Mouse (Mus musculus): ENCODE data around the gene Rora. TPM values are rescaled to one million over a fixed set of nuclear protein-coding genes. Genes with fewer than 3 reads are reported as not detected.

The Rora gene
- polyA plus RNA-seq, 1 experiment from 2014 or later = 4.7 TPM

DNA sequence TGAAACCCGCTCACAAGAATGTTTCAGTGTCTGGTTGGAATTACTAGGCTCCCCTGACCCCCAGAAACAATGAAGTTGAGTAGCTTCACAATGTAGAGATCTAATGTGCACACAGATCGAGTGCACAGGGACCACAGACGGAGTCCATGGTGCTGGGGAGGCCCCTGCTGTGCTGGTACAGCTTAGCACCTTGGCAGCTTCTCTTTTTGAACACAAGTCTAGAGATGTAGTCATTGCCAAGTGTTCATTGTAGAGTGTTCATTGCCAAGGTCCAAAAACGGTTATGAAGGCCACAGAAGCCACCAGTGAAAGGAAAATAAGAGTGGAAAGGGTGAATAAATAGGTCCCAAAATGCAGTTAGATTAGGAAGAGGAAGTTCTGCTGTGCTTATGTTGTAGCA is 737.0 kb downstream of the Rora start:
- no peak overlapping the region for H3K4me3 ChIP-seq (replicated peaks)
- ATAC-seq = no peak
- H3K27me3 ChIP-seq (replicated peaks) = no peaks in the 10 kb centered on the region

DNA sequence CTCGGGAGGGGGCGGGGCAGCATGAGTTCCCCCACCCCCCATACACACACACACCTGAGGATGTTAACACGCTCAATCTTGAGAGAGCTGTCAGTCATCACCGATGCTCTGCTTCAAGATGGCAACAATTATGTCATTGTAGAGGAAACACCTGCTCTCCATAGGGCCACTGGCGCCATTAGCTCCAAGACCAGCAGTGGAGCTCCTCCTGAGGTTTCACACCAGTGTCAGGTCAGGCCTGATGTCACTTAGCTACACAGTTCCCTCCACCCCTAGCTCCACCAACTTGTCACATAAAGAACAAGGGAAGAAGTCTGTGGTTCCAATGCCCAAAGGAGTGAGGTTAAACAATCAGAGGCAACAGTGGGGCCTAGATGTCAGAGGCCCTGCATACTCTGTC is 740.6 kb downstream of the Rora start:
- no peak overlapping the region for H3K27ac ChIP-seq
- H3K36me3 ChIP-seq = no peaks in the 10 kb centered on the region

More for the DNA sequence above, 737.0 kb downstream of the Rora start:
- Histone ChIP-seq H3K4me1 (replicated peaks) (no peaks in the 10 kb centered on the region), H3K4me2 (replicated peaks) (no peak overlapping the region), H3K36me3 (no peaks in the 10 kb centered on the region), H3K27ac (no peak overlapping the region), H3K9ac (no peak overlapping the region), H3K9me3 (no peaks in the 10 kb centered on the region)
- WGBS = 74% methylated on average over 4 of the region's 4 CpGs

DNA sequence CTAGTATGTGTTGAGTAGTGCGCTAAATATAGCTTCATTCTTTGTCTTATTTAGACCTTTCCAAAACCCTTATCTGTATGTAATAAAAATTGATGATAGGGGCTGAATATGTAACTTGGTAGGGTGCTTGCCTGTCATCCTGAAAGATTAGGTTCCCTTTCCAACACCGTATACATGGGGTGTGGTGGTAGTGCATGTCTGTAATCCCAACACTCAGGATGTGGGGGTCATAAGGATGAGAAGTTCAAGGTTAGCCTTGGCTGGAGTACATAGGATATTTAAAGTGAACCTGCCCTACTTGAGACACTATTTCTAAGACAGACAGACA is 743.8 kb downstream of the Rora start:
- Histone ChIP-seq H3K9ac (peak overlapping the region; percentile 90), H3K4me3 (replicated peaks) (peak overlapping the region; percentile 74), H3K4me1 (replicated peaks) (peaks cover 7% of the 10 kb centered on the region; the same call in 1 of the 2 replicates), H3K27me3 (replicated peaks) (no peaks in the 10 kb centered on the region), H3K27ac (peak overlapping the region; percentile 97; the same call in 1 of the 2 replicates), H3K36me3 (no peaks in the 10 kb centered on the region), H3K9me3 (no peaks in the 10 kb centered on the region), H3K4me2 (replicated peaks) (peak overlapping the region; percentile 90)
- 54% methylated on average over 2 of the region's 2 CpGs for WGBS
- ATAC-seq = peak; percentile 48

More for the DNA sequence above, 740.6 kb downstream of the Rora start:
- H3K4me1 ChIP-seq (replicated peaks) = peaks cover 7% of the 10 kb centered on the region; the same call in 1 of the 2 replicates
- WGBS = 90% methylated on average over 5 of the region's 5 CpGs
- no peaks in the 10 kb centered on the region for H3K9me3 ChIP-seq
- H3K27me3 ChIP-seq (replicated peaks) = no peaks in the 10 kb centered on the region
- no peak overlapping the region for H3K4me3 ChIP-seq (replicated peaks)
- no peak overlapping the region for H3K4me2 ChIP-seq (replicated peaks)
- no peak overlapping the region for H3K9ac ChIP-seq
- no peak for ATAC-seq

DNA sequence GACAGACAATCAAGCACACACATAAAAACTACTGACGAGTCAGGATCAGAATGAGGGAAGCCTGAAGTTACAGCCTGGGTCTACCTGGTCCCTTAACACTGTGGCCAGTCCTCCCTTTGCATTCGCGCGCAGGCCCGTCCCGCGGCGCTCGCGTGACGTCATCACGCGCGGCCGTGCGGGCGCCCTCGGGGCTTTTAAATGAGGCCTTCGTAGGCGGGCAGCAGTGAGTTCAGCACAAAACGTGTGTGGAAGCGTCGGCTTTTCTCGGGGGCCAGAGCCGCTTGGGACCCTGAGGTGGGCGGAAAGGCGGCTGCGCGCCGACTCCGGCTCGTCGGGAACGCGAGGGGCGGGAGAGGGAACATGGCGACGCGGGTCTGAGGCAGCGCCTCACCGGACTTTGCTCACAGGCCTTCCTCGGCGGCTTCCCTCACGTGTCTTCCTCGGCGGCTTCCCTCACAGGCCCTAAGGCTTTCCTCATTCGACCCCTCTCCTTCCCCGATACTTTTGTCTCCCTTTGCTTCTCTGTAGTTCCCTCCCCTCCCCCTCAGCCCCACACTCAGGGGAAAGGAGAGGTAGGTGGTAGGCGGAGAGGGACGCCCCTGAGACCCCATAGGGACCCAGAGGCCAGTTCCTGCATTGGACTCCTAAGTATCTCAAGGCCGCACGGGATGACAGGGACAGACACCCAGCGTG is 744.3 kb downstream of the Rora start, which contains the start of gene Ice2:
Ice2 (plus strand) TSS at position 147 of the 693 bp plus-strand sequence.
- Histone ChIP-seq H3K27ac (peak within 1 kb of the TSS; percentile 97), H3K4me2 (replicated peaks) (peak within 1 kb of the TSS; percentile 90), H3K9me3 (no peaks in the 10 kb centered on the region), H3K4me1 (replicated peaks) (peaks cover 7% of the 10 kb centered on the region; the same call in 1 of the 2 replicates), H3K4me3 (replicated peaks) (peak within 1 kb of the TSS; percentile 74), H3K9ac (peak within 1 kb of the TSS; percentile 90), H3K27me3 (replicated peaks) (no peaks in the 10 kb centered on the region), H3K36me3 (no peaks in the 10 kb centered on the region)
- peak; percentile 97 for ATAC-seq
- WGBS = under 1% methylated on average over 53 of the region's 53 CpGs

DNA sequence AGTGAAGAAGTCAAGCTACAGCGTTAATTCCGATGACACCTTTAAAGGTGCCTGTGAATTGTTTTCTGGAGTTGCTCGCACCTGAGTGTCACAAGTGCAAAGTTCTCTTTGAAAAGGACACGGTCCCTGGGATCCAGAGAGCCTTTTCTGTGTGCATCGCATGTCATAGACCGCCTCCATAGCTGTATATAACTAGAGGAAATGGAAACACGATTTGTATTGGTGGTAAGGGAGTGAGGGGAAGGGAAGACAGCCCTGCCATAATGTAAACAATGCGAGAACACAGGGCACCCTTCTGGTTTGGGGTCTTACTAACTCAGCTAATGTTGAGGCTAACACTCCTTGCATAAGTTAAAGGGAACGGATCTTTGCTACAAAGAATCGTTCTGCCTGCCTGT is 744.9 kb downstream of the Rora start:
- ATAC-seq = peak; percentile 41
- Histone ChIP-seq H3K4me2 (replicated peaks) (peak overlapping the region; percentile 90), H3K9me3 (no peaks in the 10 kb centered on the region), H3K4me1 (replicated peaks) (peaks cover 7% of the 10 kb centered on the region; the same call in 1 of the 2 replicates), H3K27ac (peak overlapping the region; percentile 97), H3K4me3 (replicated peaks) (peak overlapping the region; percentile 74), H3K9ac (peak overlapping the region; percentile 90), H3K27me3 (replicated peaks) (no peaks in the 10 kb centered on the region), H3K36me3 (no peaks in the 10 kb centered on the region)
- WGBS = 8% methylated on average over 10 of the region's 10 CpGs

DNA sequence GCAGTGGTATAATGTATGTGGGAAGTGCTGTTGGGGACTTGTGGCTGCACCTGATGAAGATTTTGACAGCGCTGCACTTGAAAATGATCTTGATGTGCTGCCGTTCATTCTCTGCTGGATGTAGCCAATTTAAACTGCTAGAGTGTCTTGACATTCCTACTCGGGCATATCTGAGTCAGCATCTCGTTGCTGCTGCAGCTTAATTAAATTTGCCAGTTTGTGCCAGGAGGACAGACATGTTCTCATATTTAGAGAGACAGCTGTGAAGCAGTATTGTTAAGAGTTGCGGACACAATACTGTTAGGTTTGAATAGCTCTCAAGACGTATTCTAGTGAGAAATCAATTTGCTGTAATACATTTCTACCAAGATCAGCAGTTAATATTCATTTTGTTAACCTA is 751.1 kb downstream of the Rora start:
- Histone ChIP-seq H3K9ac (no peak overlapping the region), H3K27me3 (replicated peaks) (no peaks in the 10 kb centered on the region), H3K9me3 (no peaks in the 10 kb centered on the region), H3K4me3 (replicated peaks) (no peak overlapping the region), H3K27ac (no peak overlapping the region), H3K4me2 (replicated peaks) (no peak overlapping the region), H3K36me3 (no peaks in the 10 kb centered on the region), H3K4me1 (replicated peaks) (no peaks in the 10 kb centered on the region)
- no peak for ATAC-seq
- WGBS = 83% methylated on average over 6 of the region's 6 CpGs

DNA sequence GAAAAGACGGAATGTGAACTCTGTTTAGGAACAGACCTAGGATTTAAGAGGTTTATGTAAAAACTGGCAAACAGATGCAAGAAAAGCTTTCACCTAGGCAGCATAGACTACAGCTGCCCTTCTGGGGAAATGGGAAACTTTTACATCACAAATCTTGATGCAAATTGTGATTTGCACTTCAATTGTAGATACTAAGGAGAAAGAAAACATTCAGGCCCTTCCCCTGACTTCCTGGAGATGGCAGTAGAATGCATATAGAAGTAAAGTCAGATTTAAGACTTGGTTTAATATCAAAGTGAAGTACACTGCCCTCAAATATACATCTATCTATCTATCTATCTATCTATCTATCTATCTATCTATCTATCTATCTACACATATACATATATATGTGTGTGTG is 765.9 kb downstream of the Rora start:
- Histone ChIP-seq H3K9ac (no peak overlapping the region), H3K4me3 (replicated peaks) (no peak overlapping the region), H3K27ac (no peak overlapping the region), H3K36me3 (peaks cover 8% of the 10 kb centered on the region; the same call in 1 of the 2 replicates), H3K27me3 (replicated peaks) (no peaks in the 10 kb centered on the region), H3K4me1 (replicated peaks) (no peaks in the 10 kb centered on the region), H3K4me2 (replicated peaks) (no peak overlapping the region), H3K9me3 (no peaks in the 10 kb centered on the region)
- 89% methylated on average over 1 of the region's 1 CpGs for WGBS
- no peak for ATAC-seq

GRCm38 (mm10) chr9:69430531-69430930 is 776.9 kb downstream of the Rora start:
- H3K27ac ChIP-seq = no peak overlapping the region

DNA sequence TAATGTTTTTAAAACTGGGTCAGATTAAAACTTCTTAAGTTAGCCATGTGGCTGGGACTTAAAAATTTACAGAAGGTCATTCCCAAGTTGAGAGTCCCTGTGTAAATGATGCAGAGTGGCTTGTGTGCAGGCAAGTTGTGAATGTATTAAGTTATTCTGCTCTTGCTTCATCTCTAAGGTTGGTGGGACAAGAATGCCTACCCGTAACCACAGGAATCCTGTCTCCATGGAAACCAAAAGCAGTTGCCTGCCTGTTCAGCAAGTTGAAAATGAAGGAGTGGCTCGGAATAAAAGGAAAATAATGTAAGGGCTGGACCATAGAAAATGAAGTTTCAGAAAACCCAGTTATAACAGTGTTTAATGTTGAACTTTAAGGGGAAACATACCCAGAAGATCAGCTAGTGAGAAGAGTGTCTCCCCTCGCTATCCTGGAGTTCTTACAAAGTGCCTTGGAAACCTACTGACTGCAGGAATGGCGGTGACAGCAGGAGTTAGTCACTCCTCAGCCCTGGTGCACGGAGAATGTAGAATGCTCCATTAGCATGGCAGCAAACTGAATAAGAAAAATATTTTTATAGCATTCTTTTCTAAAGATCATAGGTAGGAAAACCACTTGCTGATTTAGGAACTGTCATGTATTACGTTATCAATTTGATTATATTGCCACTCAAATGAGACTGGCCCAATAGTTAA is 778.4 kb downstream of the Rora start:
- Histone ChIP-seq H3K27me3 (replicated peaks) (no peaks in the 10 kb centered on the region), H3K4me2 (replicated peaks) (no peak overlapping the region), H3K9ac (no peak overlapping the region), H3K27ac (no peak overlapping the region), H3K36me3 (0 out of 2 replicates have a peak, but pooled peaks cover 7% of the 10 kb centered on the region), H3K4me3 (replicated peaks) (no peak overlapping the region), H3K9me3 (no peaks in the 10 kb centered on the region), H3K4me1 (replicated peaks) (no peaks in the 10 kb centered on the region)
- WGBS = 71% methylated on average over 6 of the region's 6 CpGs
- no peak for ATAC-seq

More at GRCm38 (mm10) chr9:69430531-69430930, 776.9 kb downstream of the Rora start:
- no peak for ATAC-seq
- Histone ChIP-seq H3K4me3 (replicated peaks) (no peak overlapping the region), H3K4me1 (replicated peaks) (no peaks in the 10 kb centered on the region), H3K9me3 (no peaks in the 10 kb centered on the region), H3K36me3 (0 out of 2 replicates have a peak, but pooled peaks cover 7% of the 10 kb centered on the region), H3K27me3 (replicated peaks) (no peaks in the 10 kb centered on the region), H3K4me2 (replicated peaks) (no peak overlapping the region), H3K9ac (no peak overlapping the region)
- 84% methylated on average over 3 of the region's 3 CpGs for WGBS

DNA sequence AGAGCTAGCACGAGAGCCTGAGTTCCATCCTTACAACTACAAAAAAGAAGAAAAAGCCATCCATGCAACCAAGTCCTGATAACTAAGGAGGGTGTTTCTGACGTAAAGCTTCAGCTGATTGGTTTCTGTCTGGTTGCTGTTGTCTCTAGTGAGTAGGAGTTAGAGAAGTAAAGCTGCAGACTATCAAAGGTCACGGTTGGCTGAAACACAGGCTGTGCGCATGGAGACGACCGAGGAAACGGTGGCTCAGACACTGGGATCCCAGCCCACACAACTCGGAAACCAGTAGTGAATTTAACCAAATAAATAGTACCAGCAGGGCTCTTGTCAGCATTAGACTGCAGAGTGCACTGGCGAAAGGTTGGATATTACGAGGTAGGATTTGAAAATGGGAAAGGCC is 781.6 kb downstream of the Rora start:
- H3K27ac ChIP-seq = no peak overlapping the region
- ATAC-seq = no peak
- 84% methylated on average over 10 of the region's 10 CpGs for WGBS

DNA sequence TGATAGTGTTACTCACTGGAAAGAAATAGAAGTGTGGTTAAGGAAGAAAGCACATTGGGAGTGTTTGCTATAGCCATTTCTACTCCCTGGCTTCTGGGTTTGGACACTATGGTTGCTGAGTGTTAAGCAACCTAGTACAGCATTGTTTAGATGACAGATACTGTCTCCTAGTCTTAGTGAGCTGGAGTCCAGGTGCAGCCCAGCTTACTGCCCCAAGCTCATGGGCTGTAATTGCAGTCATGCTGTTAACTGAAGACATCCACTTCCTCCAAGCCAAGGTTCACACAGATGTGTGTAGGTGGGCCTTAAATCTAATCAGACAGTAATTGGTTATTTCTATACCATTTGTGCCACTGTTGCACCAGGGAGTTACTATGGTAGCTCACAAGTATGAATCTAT is 782.1 kb downstream of the Rora start:
- Histone ChIP-seq H3K9ac (no peak overlapping the region), H3K4me1 (replicated peaks) (0 out of 2 replicates have a peak, but pooled peaks cover 4% of the 10 kb centered on the region), H3K9me3 (no peaks in the 10 kb centered on the region), H3K27me3 (replicated peaks) (no peaks in the 10 kb centered on the region), H3K36me3 (0 out of 2 replicates have a peak, but pooled peaks cover 4% of the 10 kb centered on the region), H3K27ac (no peak overlapping the region), H3K4me3 (replicated peaks) (no peak overlapping the region), H3K4me2 (replicated peaks) (no peak overlapping the region)
- ATAC-seq = 0 out of 2 replicates have a peak, but pooled peaks have one; percentile 36

More for the DNA sequence above, 781.6 kb downstream of the Rora start:
- H3K36me3 ChIP-seq = 0 out of 2 replicates have a peak, but pooled peaks cover 4% of the 10 kb centered on the region
- no peak overlapping the region for H3K4me3 ChIP-seq (replicated peaks)
- H3K4me2 ChIP-seq (replicated peaks) = no peak overlapping the region
- no peaks in the 10 kb centered on the region for H3K27me3 ChIP-seq (replicated peaks)
- 0 out of 2 replicates have a peak, but pooled peaks cover 4% of the 10 kb centered on the region for H3K4me1 ChIP-seq (replicated peaks)
- H3K9ac ChIP-seq = no peak overlapping the region
- H3K9me3 ChIP-seq = no peaks in the 10 kb centered on the region
